Mouse (Mus musculus) hindbrain, embryonic 16.5 days (tissue): ENCODE data around the gene March1. TPM values are rescaled to one million over a fixed set of nuclear protein-coding genes. Genes with fewer than 3 reads are reported as not detected.

Experiments used
- ATAC-seq: fragments of 200-750 bp; cut with Nextera tagmentation; 2 replicates; pipeline ENCODE4 v1.8.0; 2017; ENCODE audit warnings: moderate TSS enrichment, moderate library complexity
- H3K27ac ChIP-seq: fragments of 300-500 bp; sonication (generic); 2 replicates; pipeline ENCODE4 v1.5.1; 2014; ENCODE audit warnings: low read depth, mild to moderate bottlenecking, control low read depth, low read length, moderate library complexity
- H3K27me3 ChIP-seq: fragments of 300-500 bp; sonication (generic); replicated peaks from 2 replicates; pipeline ENCODE4 v1.6.1; 2014; ENCODE audit warnings: low read length; ENCODE audit not compliant: control insufficient read depth, insufficient read depth
- H3K36me3 ChIP-seq: fragments of 300-500 bp; sonication (generic); 2 replicates; pipeline ENCODE4 v1.6.1; 2014; ENCODE audit warnings: mild to moderate bottlenecking, low read length, moderate library complexity, mixed read lengths; ENCODE audit not compliant: control insufficient read depth, insufficient read depth
- H3K4me1 ChIP-seq: fragments of 300-500 bp; sonication (generic); 2 replicates; pipeline ENCODE4 v1.6.1; 2014; ENCODE audit warnings: low read depth, low read length; ENCODE audit not compliant: control insufficient read depth, insufficient read depth
- H3K4me2 ChIP-seq: fragments of 300-500 bp; sonication (generic); 2 replicates; pipeline ENCODE4 v1.6.1; 2014; ENCODE audit warnings: mild to moderate bottlenecking, low read length, control low read depth, moderate library complexity
- H3K4me3 ChIP-seq: fragments of 300-500 bp; sonication (generic); 2 replicates; pipeline ENCODE4 v1.5.1; 2014; ENCODE audit warnings: mild to moderate bottlenecking, low read length, control low read depth, moderate library complexity
- H3K9ac ChIP-seq: fragments of 300-500 bp; sonication (generic); 2 replicates; pipeline ENCODE4 v1.6.1; 2014; ENCODE audit warnings: low read depth, mild to moderate bottlenecking, control low read depth, low read length, moderate library complexity
- H3K9me3 ChIP-seq: fragments of 300-500 bp; sonication (generic); 2 replicates; pipeline ENCODE4 v1.6.1; 2014; ENCODE audit warnings: mild to moderate bottlenecking, low read length, moderate library complexity; ENCODE audit not compliant: control insufficient read depth
- WGBS: fragments of 180-500 bp; shearing (Covaris S2); extraction: QIAGEN DNeasy Blood & Tissue Kit; methylation state at CpG from one replicate; pipeline ENCODE4 v1.1.7; 2014; 5-methylcytosine and 5-hydroxymethylcytosine counted together
- polyA plus RNA-seq: library from polyadenylated mRNA; unstranded; fragments of >200 nt; fragmentation: Nextera tagmentation; extraction: Ambion mirVana; gene quantifications from 2 replicates; pipeline ENCODE4 v1.2.1, GENCODE M21; 2015

March1 gene
- polyA plus RNA-seq, 1 experiment from 2014 or later = 45.6 TPM

DNA sequence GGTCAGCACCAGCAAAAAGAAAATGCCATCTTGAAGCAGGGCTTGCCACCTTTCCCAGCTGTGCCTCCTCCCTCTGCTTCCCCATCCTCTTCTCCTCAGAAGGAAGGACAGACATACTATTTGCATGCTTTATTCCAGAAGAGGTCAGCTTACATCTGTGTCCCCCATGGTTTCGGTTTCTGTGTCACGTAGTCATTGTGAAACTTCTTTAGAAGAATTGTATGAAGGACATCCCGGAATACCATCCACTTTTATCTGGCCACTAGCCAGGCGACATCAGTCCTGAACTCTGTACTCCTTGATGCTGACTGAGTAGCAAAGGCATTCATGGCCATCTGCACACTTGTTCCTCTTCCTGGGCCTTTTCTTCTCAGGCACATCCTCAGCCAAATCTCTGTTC, 820.8 kb downstream of the March1 start:
- no peak for ATAC-seq
- no peak overlapping the region for H3K27ac ChIP-seq
- no peak overlapping the region for H3K4me3 ChIP-seq
- H3K4me1 ChIP-seq = no peaks in the 10 kb centered on the region
- H3K9ac ChIP-seq = no peak overlapping the region
- 86% methylated on average over 4 of the region's 4 CpGs for WGBS
- no peaks in the 10 kb centered on the region for H3K9me3 ChIP-seq
- no peak overlapping the region for H3K4me2 ChIP-seq
- no peaks in the 10 kb centered on the region for H3K36me3 ChIP-seq
- no peaks in the 10 kb centered on the region for H3K27me3 ChIP-seq

DNA sequence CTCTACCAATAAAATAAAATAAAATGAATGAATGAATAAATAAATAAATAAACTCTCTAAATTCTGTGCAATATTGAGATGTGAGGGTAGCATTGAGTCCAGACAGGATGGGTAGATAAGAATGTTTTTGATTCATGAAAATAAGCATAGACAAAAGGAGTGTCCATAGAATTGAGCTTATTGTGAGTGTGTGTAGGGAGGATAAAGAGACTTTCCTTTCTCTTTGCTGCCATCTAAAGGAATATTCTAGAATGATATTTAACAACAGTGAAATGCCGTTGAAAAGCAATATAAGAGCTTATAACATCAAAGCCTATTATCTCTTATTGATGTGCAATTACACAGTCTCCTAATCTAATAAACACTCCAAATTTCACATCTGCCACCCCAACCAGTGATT, 823.4 kb downstream of the March1 start:
- WGBS = 8% methylated on average over 1 of the region's 1 CpGs
- ATAC-seq = peak; percentile 85
- no peak overlapping the region for H3K9ac ChIP-seq

GRCm38 (mm10) chr8:66442778-66443177, 825.1 kb downstream of the March1 start:
- Histone ChIP-seq H3K9me3 (no peaks in the 10 kb centered on the region), H3K36me3 (no peaks in the 10 kb centered on the region), H3K4me1 (no peaks in the 10 kb centered on the region), H3K4me2 (no peak overlapping the region), H3K27me3 (no peaks in the 10 kb centered on the region), H3K27ac (no peak overlapping the region), H3K4me3 (no peak overlapping the region), H3K9ac (no peak overlapping the region)
- 29% methylated on average over 1 of the region's 1 CpGs for WGBS
- peak; percentile 61; the same call in 1 of the 2 replicates for ATAC-seq

More for the DNA sequence above, 823.4 kb downstream of the March1 start:
- Histone ChIP-seq H3K4me1 (no peaks in the 10 kb centered on the region), H3K4me3 (no peak overlapping the region), H3K9me3 (no peaks in the 10 kb centered on the region), H3K36me3 (no peaks in the 10 kb centered on the region), H3K4me2 (no peak overlapping the region), H3K27ac (no peak overlapping the region), H3K27me3 (no peaks in the 10 kb centered on the region)

- H3K4me1 ChIP-seq = no peaks in the 10 kb centered on the region
Observed at GRCm38 (mm10) chr8:66444141-66444540, 826.4 kb downstream of the March1 start.

DNA sequence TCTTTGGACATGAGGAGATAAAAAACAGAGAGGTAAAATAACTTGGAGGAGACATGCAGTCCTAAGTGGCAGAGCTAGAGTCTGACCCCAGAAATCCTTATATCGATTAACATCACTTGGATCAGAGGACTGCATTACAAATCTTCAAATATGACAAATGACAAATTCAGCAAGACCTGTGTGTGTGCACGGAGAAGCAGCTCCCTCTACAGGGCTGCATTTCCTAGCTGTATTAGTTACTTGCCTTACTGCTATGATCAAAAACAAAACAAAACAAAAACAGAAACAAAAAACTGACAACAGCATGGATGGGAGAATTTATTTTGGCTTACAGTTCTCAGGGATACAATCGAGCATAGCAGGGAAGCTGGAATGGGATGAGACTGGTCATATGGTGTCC, 827.7 kb downstream of the March1 start:
- no peaks in the 10 kb centered on the region for H3K4me1 ChIP-seq
- H3K36me3 ChIP-seq = no peaks in the 10 kb centered on the region
- no peak overlapping the region for H3K4me2 ChIP-seq
- 81% methylated on average over 3 of the region's 3 CpGs for WGBS
- H3K9me3 ChIP-seq = no peaks in the 10 kb centered on the region
- no peak overlapping the region for H3K27ac ChIP-seq
- H3K4me3 ChIP-seq = no peak overlapping the region
- H3K9ac ChIP-seq = no peak overlapping the region
- H3K27me3 ChIP-seq = no peaks in the 10 kb centered on the region
- no peak for ATAC-seq

More at GRCm38 (mm10) chr8:66444141-66444540, 826.4 kb downstream of the March1 start:
- no peak for ATAC-seq
- Histone ChIP-seq H3K9me3 (no peaks in the 10 kb centered on the region), H3K27ac (no peak overlapping the region), H3K4me2 (no peak overlapping the region), H3K9ac (no peak overlapping the region), H3K36me3 (no peaks in the 10 kb centered on the region), H3K4me3 (no peak overlapping the region), H3K27me3 (no peaks in the 10 kb centered on the region)
- 79% methylated on average over 5 of the region's 5 CpGs for WGBS

GRCm38 (mm10) chr8:66450691-66451090, 833.0 kb downstream of the March1 start:
- no peak overlapping the region for H3K9ac ChIP-seq
- no peaks in the 10 kb centered on the region for H3K27me3 ChIP-seq
- H3K27ac ChIP-seq = no peak overlapping the region
- WGBS = 21% methylated on average over 5 of the region's 5 CpGs
- no peak overlapping the region for H3K4me2 ChIP-seq
- H3K9me3 ChIP-seq = no peaks in the 10 kb centered on the region
- no peaks in the 10 kb centered on the region for H3K4me1 ChIP-seq
- no peak for ATAC-seq
- H3K4me3 ChIP-seq = no peak overlapping the region
- no peaks in the 10 kb centered on the region for H3K36me3 ChIP-seq

GRCm38 (mm10) chr8:66457057-66457456, 839.4 kb downstream of the March1 start:
- ATAC-seq = no peak

DNA sequence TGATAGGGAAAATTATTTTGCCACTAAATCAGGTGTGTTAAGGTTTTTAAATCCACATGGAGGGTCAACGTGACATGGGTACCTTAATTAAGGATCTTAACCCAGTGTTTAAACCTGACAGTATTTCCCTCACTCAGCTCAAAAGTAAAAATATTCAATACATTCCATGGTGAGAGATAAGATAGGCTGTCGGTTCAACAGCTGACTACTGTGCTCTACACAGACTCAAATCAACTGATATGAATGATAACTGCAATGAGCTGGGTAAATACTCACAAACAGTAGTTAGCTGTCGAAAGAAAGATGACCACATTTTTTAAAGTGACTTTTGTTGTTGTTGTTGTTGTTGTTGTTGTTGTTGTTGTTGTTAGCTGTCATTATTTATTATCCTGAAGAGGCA, 852.1 kb downstream of the March1 start:
- no peaks in the 10 kb centered on the region for H3K27me3 ChIP-seq
- H3K4me3 ChIP-seq = no peak overlapping the region
- H3K9ac ChIP-seq = no peak overlapping the region
- H3K9me3 ChIP-seq = no peaks in the 10 kb centered on the region
- no peak overlapping the region for H3K4me2 ChIP-seq
- no peak for ATAC-seq
- H3K4me1 ChIP-seq = no peaks in the 10 kb centered on the region
- H3K36me3 ChIP-seq = no peaks in the 10 kb centered on the region
- no peak overlapping the region for H3K27ac ChIP-seq
- WGBS = 91% methylated on average over 3 of the region's 3 CpGs

More at GRCm38 (mm10) chr8:66457057-66457456, 839.4 kb downstream of the March1 start:
- Histone ChIP-seq H3K27ac (no peak overlapping the region), H3K9me3 (no peaks in the 10 kb centered on the region), H3K4me1 (no peaks in the 10 kb centered on the region), H3K4me2 (no peak overlapping the region), H3K27me3 (no peaks in the 10 kb centered on the region), H3K36me3 (no peaks in the 10 kb centered on the region), H3K9ac (no peak overlapping the region), H3K4me3 (no peak overlapping the region)

DNA sequence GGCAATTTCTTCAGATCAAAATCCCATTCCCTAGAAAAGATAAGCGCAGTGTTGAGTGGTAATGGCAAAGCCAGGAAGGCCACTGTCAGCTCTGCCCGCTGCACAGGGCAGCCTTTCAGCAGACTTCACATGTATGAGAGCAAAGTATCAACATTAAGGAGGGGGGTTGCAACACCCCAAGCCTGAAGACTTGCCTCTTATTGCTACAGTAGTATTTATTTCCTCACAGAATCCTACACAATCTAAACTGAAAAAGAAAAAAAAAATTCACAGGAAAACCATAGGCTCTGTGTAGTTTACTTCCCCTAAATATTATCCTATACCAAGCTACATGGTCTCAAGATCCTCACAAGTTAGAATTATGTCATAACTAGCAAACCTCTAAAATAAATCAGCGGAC, 859.2 kb downstream of the March1 start:
- no peak for ATAC-seq
- Histone ChIP-seq H3K9me3 (no peaks in the 10 kb centered on the region), H3K36me3 (peaks cover 28% of the 10 kb centered on the region), H3K27me3 (no peaks in the 10 kb centered on the region), H3K27ac (no peak overlapping the region), H3K4me3 (no peak overlapping the region), H3K9ac (no peak overlapping the region), H3K4me1 (no peaks in the 10 kb centered on the region), H3K4me2 (no peak overlapping the region)
- WGBS = 95% methylated on average over 3 of the region's 3 CpGs
